Mouse (Mus musculus) megakaryocyte-erythroid progenitor cell, adult 5-6 weeks (primary cell): ENCODE data around the gene Adck1. TPM values are rescaled to one million over a fixed set of nuclear protein-coding genes. Genes with fewer than 3 reads are reported as not detected.
"Not testable (repeated sequence)": the region's sequence is repeated elsewhere in the genome, so short reads cannot be mapped to it uniquely, and the experiment has no call there.

Source experiments
- ATAC-seq: replicated peaks from 2 replicates; pipeline ENCODE4 v1.8.0; 2016; ENCODE audit warnings: mild to moderate bottlenecking, inconsistent platforms; ENCODE audit not compliant: severe bottlenecking, poor library complexity, low FRiP score, low TSS enrichment
- total RNA-seq, 2 experiments: library from RNA; stranded (forward) in 1 of 2; stranded (reverse) in 1 of 2; fragments of 200-1000, 215-1000 nt in 1 of 2; fragments of >200 nt in 1 of 2; fragmentation: Nextera tagmentation in 1 of 2; gene quantifications; 2 replicates each; pipeline ENCODE4 v1.2.3; 2014 to 2017

Adck1 gene
- total RNA-seq, 2 experiments from 2014 or later: 6.7 to 13.6 TPM

GRCm38 (mm10) chr12:88467257-88467656, 106.9 kb downstream of the Adck1 start:
- no peak for ATAC-seq

- no peak for ATAC-seq
Observed at GRCm38 (mm10) chr12:88467935-88468465, 107.6 kb downstream of the Adck1 start.

GRCm38 (mm10) chr12:88468691-88469090, 108.3 kb downstream of the Adck1 start:
- ATAC-seq: no peak

GRCm38 (mm10) chr12:88471884-88472283, 111.5 kb downstream of the Adck1 start:
- ATAC-seq: not testable (repeated sequence)

GRCm38 (mm10) chr12:88472832-88473231, 112.5 kb downstream of the Adck1 start:
- no peak for ATAC-seq

GRCm38 (mm10) chr12:88473796-88474195, 113.4 kb downstream of the Adck1 start:
- ATAC-seq: no peak

- no peak for ATAC-seq
Observed at GRCm38 (mm10) chr12:88475833-88476232, 115.5 kb downstream of the Adck1 start.

- ATAC-seq: no peak
Observed at GRCm38 (mm10) chr12:88476702-88477101, 116.3 kb downstream of the Adck1 start.

GRCm38 (mm10) chr12:88481657-88482056, 121.3 kb downstream of the Adck1 start:
- no peak for ATAC-seq

- no peak for ATAC-seq
Observed at GRCm38 (mm10) chr12:88490881-88491280, 130.5 kb downstream of the Adck1 start.

Other genes with a start within 250 kb of the Adck1 start
- not detected in 2 replicates for gene Gm10436, start 178.4 kb upstream of the Adck1 start, total RNA-seq (2014; fragmentation: Nextera tagmentation)
- not detected in 2 replicates for gene Gm10436, start 178.4 kb upstream of the Adck1 start, total RNA-seq (2017)
- gene Gm8332, start 110.5 kb upstream of the Adck1 start, total RNA-seq (2014; fragmentation: Nextera tagmentation): not detected in 2 replicates
- not detected in 2 replicates for gene Gm8332, start 110.5 kb upstream of the Adck1 start, total RNA-seq (2017)
- not detected in 2 replicates for gene Gm5662, start 86.1 kb upstream of the Adck1 start, total RNA-seq (2014; fragmentation: Nextera tagmentation)
- not detected in 2 replicates for gene Gm5662, start 86.1 kb upstream of the Adck1 start, total RNA-seq (2017)
- not detected in 2 replicates for gene Gm5039, start 36.5 kb upstream of the Adck1 start, total RNA-seq (2014; fragmentation: Nextera tagmentation)
- not detected in 2 replicates for gene Gm5039, start 36.5 kb upstream of the Adck1 start, total RNA-seq (2017)